Mouse (Mus musculus): ENCODE results near the gene Cd300lf. TPM values are rescaled to one million over a fixed set of nuclear protein-coding genes. Genes with fewer than 3 reads are reported as not detected.

The Cd300lf gene
- 0.22 and 0.61 TPM in 2 replicates for polyA plus RNA-seq (2014; fragmentation: Nextera tagmentation; extraction: Ambion mirVana)

- no peak for ATAC-seq (ENCODE audit: insufficient number of reproducible peaks, insufficient read depth, low FRiP score, low read depth)
- H3K4me2 ChIP-seq (ENCODE audit: low read length), result no peak within 1 kb of the TSS
- no peaks in the 10 kb centered on the region for H3K27me3 ChIP-seq (ENCODE audit: control insufficient read depth, insufficient read depth, low read length)
- WGBS, result 64% methylated on average over 8 of the region's 8 CpGs
- no peak within 1 kb of the TSS for H3K4me3 ChIP-seq (ENCODE audit: control insufficient read depth in 1 of 2, insufficient read depth in 1 of 2, low read depth in 1 of 2, low read length in 2 of 2)
- H3K36me3 ChIP-seq (ENCODE audit: control insufficient read depth, insufficient read depth, low read length), result no peaks in the 10 kb centered on the region
- no peaks in the 10 kb centered on the region for H3K9me3 ChIP-seq (ENCODE audit: control insufficient read depth, low read length)
- H3K9ac ChIP-seq (ENCODE audit: low read length), result no peak within 1 kb of the TSS
- H3K4me1 ChIP-seq (ENCODE audit: control insufficient read depth in 2 of 2, insufficient read depth in 2 of 2, low read length in 2 of 2), result no peaks in the 10 kb centered on the region
- no peak within 1 kb of the TSS for H3K27ac ChIP-seq (replicated peaks in 1 of 2; ENCODE audit: control insufficient read depth in 1 of 2, insufficient read depth in 1 of 2, low read depth in 2 of 2, low read length in 2 of 2)
Measured at GRCm38 (mm10) chr11:115133800-115134199, at the start of gene Cd300lf. Gene Cd300lf (minus strand): TSS chr11:115133992.

DNA sequence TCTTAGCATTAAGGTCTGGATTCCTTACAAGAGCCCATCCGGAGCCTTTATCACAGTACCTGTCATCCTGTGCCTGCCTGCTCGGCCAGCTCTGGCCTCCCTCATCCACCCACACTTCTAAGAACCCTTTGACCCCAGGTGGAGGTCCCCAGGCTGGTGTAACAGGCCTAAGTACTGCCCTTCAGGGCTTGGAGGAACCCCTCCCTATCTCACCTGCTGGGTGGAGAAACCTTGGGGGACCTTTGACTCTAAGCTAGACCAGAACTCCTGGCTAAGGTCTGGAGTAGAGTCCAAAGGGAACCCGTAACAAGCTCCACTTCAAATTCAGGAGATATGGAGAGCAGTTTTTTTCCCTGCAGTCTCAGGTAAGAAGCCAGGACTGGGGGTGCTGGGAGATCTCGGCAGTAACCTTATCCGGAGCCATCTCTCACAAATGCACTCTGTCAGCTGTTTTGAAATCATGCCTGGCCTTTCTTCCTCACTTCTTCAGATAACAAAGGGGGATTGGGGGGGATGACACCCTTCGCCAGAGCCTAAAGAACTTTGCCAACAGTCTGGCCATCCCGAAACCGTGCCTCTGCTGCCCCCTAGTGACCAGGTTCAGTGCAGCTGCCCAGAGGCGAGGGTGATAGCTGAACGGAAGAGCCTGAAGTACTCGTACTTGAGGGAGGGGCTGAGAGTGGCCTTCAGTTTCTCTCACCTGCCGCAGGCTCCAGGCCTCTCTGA, 48.3 kb upstream of the Cd300lf start:
- Histone ChIP-seq H3K4me3 (ENCODE audit: control insufficient read depth in 1 of 2, insufficient read depth in 1 of 2, low read depth in 1 of 2, low read length in 2 of 2) (no peak overlapping the region), H3K4me1 (ENCODE audit: control insufficient read depth in 2 of 2, insufficient read depth in 2 of 2, low read length in 2 of 2) (peaks cover 8 to 16% of the 10 kb centered on the region in 2 experiments; a peak in 3 of 4 replicates), H3K36me3 (ENCODE audit: control insufficient read depth, insufficient read depth, low read length) (0 out of 2 replicates have a peak, but pooled peaks cover 8% of the 10 kb centered on the region), H3K4me2 (ENCODE audit: low read length) (no peak overlapping the region), H3K9ac (ENCODE audit: low read length) (no peak overlapping the region), H3K9me3 (ENCODE audit: control insufficient read depth, low read length) (no peaks in the 10 kb centered on the region), H3K27ac (replicated peaks in 1 of 2; ENCODE audit: control insufficient read depth in 1 of 2, insufficient read depth in 1 of 2, low read depth in 2 of 2, low read length in 2 of 2) (no peak overlapping the region), H3K27me3 (ENCODE audit: control insufficient read depth, insufficient read depth, low read length) (no peaks in the 10 kb centered on the region)
- 17% methylated on average over 12 of the region's 12 CpGs for WGBS
- ATAC-seq (ENCODE audit: insufficient number of reproducible peaks, insufficient read depth, low FRiP score, low read depth), result no peak

- WGBS, result 73% methylated on average over 6 of the region's 6 CpGs
- Histone ChIP-seq H3K4me3 (ENCODE audit: control insufficient read depth in 1 of 2, insufficient read depth in 1 of 2, low read depth in 1 of 2, low read length in 2 of 2) (no peak overlapping the region), H3K4me2 (ENCODE audit: low read length) (no peak overlapping the region), H3K27me3 (ENCODE audit: control insufficient read depth, insufficient read depth, low read length) (no peaks in the 10 kb centered on the region), H3K36me3 (ENCODE audit: control insufficient read depth, insufficient read depth, low read length) (0 out of 2 replicates have a peak, but pooled peaks cover 8% of the 10 kb centered on the region), H3K9ac (ENCODE audit: low read length) (no peak overlapping the region), H3K9me3 (ENCODE audit: control insufficient read depth, low read length) (no peaks in the 10 kb centered on the region), H3K4me1 (ENCODE audit: control insufficient read depth in 2 of 2, insufficient read depth in 2 of 2, low read length in 2 of 2) (peaks cover 5 to 11% of the 10 kb centered on the region in 2 experiments; a peak in 1 of 4 replicates), H3K27ac (replicated peaks in 1 of 2; ENCODE audit: control insufficient read depth in 1 of 2, insufficient read depth in 1 of 2, low read depth in 2 of 2, low read length in 2 of 2) (no peak overlapping the region)
- no peak for ATAC-seq (ENCODE audit: insufficient number of reproducible peaks, insufficient read depth, low FRiP score, low read depth)
Measured at GRCm38 (mm10) chr11:115179881-115180280, 46.1 kb upstream of the Cd300lf start.

DNA sequence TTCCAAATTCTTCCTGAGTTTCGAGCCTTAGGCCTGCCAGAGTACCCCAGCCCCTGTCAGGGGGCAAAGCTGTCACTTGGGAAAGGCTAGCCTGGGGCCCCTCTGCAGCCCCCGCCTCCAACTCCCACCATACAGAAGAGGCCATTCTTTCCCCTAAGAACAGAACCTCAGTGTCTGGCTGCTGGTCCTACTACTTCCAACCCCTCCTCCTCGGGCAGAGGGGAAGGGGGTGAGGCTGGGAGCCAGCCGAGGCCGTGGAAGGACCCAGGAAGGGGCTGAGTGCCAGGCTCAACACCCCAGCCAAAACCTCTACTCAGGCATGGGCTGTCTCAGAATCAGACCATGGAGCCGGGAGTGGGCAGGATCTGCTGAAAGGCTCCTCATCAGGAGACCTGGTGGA, 45.4 kb upstream of the Cd300lf start:
- Histone ChIP-seq H3K4me3 (ENCODE audit: control insufficient read depth in 1 of 2, insufficient read depth in 1 of 2, low read depth in 1 of 2, low read length in 2 of 2) (no peak overlapping the region), H3K9me3 (ENCODE audit: control insufficient read depth, low read length) (no peaks in the 10 kb centered on the region), H3K4me2 (ENCODE audit: low read length) (no peak overlapping the region), H3K4me1 (ENCODE audit: control insufficient read depth in 2 of 2, insufficient read depth in 2 of 2, low read length in 2 of 2) (peaks cover 5 to 11% of the 10 kb centered on the region in 2 experiments; a peak in 1 of 4 replicates), H3K27me3 (ENCODE audit: control insufficient read depth, insufficient read depth, low read length) (no peaks in the 10 kb centered on the region), H3K36me3 (ENCODE audit: control insufficient read depth, insufficient read depth, low read length) (0 out of 2 replicates have a peak, but pooled peaks cover 8% of the 10 kb centered on the region), H3K27ac (replicated peaks in 1 of 2; ENCODE audit: control insufficient read depth in 1 of 2, insufficient read depth in 1 of 2, low read depth in 2 of 2, low read length in 2 of 2) (no peak overlapping the region), H3K9ac (ENCODE audit: low read length) (no peak overlapping the region)
- no peak for ATAC-seq (ENCODE audit: insufficient number of reproducible peaks, insufficient read depth, low FRiP score, low read depth)
- WGBS, result 70% methylated on average over 6 of the region's 6 CpGs

DNA sequence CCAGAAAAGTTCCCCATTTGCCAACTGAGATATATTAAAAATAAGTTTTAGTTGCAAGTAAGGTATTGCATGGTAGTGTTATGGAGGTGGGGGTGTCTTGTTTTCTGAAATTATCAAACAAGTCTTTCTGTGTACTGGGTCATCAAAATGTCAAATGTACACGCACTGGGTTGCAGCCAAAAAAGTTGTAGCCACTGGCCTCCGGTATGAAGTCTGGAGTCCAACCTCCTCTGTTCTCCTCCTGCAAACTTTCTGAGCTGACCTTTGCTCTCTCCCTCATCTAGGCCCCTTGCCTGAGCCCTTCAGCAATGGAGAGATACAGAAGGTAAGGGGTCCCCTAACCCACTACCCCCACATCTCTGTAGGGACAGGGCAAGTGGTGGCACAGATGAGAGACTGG, 45.0 kb upstream of the Cd300lf start:
- H3K9me3 ChIP-seq (ENCODE audit: control insufficient read depth, low read length), result no peaks in the 10 kb centered on the region
- H3K9ac ChIP-seq (ENCODE audit: low read length), result no peak overlapping the region
- WGBS, result 73% methylated on average over 2 of the region's 2 CpGs
- H3K4me1 ChIP-seq (ENCODE audit: control insufficient read depth in 2 of 2, insufficient read depth in 2 of 2, low read length in 2 of 2), result peaks cover 5 to 15% of the 10 kb centered on the region in 2 experiments; a peak in 2 of 4 replicates
- no peaks in the 10 kb centered on the region for H3K27me3 ChIP-seq (ENCODE audit: control insufficient read depth, insufficient read depth, low read length)
- no peak overlapping the region for H3K4me3 ChIP-seq (ENCODE audit: control insufficient read depth in 1 of 2, insufficient read depth in 1 of 2, low read depth in 1 of 2, low read length in 2 of 2)
- H3K27ac ChIP-seq (replicated peaks in 1 of 2; ENCODE audit: control insufficient read depth in 1 of 2, insufficient read depth in 1 of 2, low read depth in 2 of 2, low read length in 2 of 2), result no peak overlapping the region
- no peak overlapping the region for H3K4me2 ChIP-seq (ENCODE audit: low read length)
- no peak for ATAC-seq (ENCODE audit: insufficient number of reproducible peaks, insufficient read depth, low FRiP score, low read depth)
- 0 out of 2 replicates have a peak, but pooled peaks cover 8% of the 10 kb centered on the region for H3K36me3 ChIP-seq (ENCODE audit: control insufficient read depth, insufficient read depth, low read length)

GRCm38 (mm10) chr11:115177559-115178195, 43.9 kb upstream of the Cd300lf start:
- H3K36me3 ChIP-seq (ENCODE audit: control insufficient read depth, insufficient read depth, low read length), result 0 out of 2 replicates have a peak, but pooled peaks cover 8% of the 10 kb centered on the region
- no peak overlapping the region for H3K27ac ChIP-seq (replicated peaks in 1 of 2; ENCODE audit: control insufficient read depth in 1 of 2, insufficient read depth in 1 of 2, low read depth in 2 of 2, low read length in 2 of 2)
- H3K4me3 ChIP-seq (ENCODE audit: control insufficient read depth in 1 of 2, insufficient read depth in 1 of 2, low read depth in 1 of 2, low read length in 2 of 2), result no peak overlapping the region
- no peak; the same call in 1 of the 2 replicates for ATAC-seq (ENCODE audit: insufficient number of reproducible peaks, insufficient read depth, low FRiP score, low read depth)
- H3K9ac ChIP-seq (ENCODE audit: low read length), result no peak overlapping the region
- H3K4me2 ChIP-seq (ENCODE audit: low read length), result no peak overlapping the region
- 55% methylated on average over 10 of the region's 10 CpGs for WGBS
- H3K9me3 ChIP-seq (ENCODE audit: control insufficient read depth, low read length), result no peaks in the 10 kb centered on the region
- H3K4me1 ChIP-seq (ENCODE audit: control insufficient read depth in 2 of 2, insufficient read depth in 2 of 2, low read length in 2 of 2), result peaks cover 13 to 25% of the 10 kb centered on the region in 2 experiments
- no peaks in the 10 kb centered on the region for H3K27me3 ChIP-seq (ENCODE audit: control insufficient read depth, insufficient read depth, low read length)

- Histone ChIP-seq H3K36me3 (ENCODE audit: control insufficient read depth, insufficient read depth, low read length) (0 out of 2 replicates have a peak, but pooled peaks cover 5% of the 10 kb centered on the region), H3K27me3 (ENCODE audit: control insufficient read depth, insufficient read depth, low read length) (no peaks in the 10 kb centered on the region), H3K9me3 (ENCODE audit: control insufficient read depth, low read length) (no peaks in the 10 kb centered on the region), H3K27ac (replicated peaks in 1 of 2; ENCODE audit: control insufficient read depth in 1 of 2, insufficient read depth in 1 of 2, low read depth in 2 of 2, low read length in 2 of 2) (0 out of 4 replicates have a peak overlapping the region, but pooled peaks of 1 of the 2 experiments have one; percentile 15), H3K4me2 (ENCODE audit: low read length) (no peak overlapping the region), H3K4me1 (ENCODE audit: control insufficient read depth in 2 of 2, insufficient read depth in 2 of 2, low read length in 2 of 2) (peaks cover 20 to 36% of the 10 kb centered on the region in 2 experiments), H3K4me3 (ENCODE audit: control insufficient read depth in 1 of 2, insufficient read depth in 1 of 2, low read depth in 1 of 2, low read length in 2 of 2) (no peak overlapping the region), H3K9ac (ENCODE audit: low read length) (no peak overlapping the region)
- no peak for ATAC-seq (ENCODE audit: insufficient number of reproducible peaks, insufficient read depth, low FRiP score, low read depth)
- 71% methylated on average over 24 of the region's 24 CpGs for whole genome bisulfite sequencing
Measured at GRCm38 (mm10) chr11:115176399-115177190, 42.8 kb upstream of the Cd300lf start.
